Mouse (Mus musculus): ENCODE data around the gene Flii.

DNA sequence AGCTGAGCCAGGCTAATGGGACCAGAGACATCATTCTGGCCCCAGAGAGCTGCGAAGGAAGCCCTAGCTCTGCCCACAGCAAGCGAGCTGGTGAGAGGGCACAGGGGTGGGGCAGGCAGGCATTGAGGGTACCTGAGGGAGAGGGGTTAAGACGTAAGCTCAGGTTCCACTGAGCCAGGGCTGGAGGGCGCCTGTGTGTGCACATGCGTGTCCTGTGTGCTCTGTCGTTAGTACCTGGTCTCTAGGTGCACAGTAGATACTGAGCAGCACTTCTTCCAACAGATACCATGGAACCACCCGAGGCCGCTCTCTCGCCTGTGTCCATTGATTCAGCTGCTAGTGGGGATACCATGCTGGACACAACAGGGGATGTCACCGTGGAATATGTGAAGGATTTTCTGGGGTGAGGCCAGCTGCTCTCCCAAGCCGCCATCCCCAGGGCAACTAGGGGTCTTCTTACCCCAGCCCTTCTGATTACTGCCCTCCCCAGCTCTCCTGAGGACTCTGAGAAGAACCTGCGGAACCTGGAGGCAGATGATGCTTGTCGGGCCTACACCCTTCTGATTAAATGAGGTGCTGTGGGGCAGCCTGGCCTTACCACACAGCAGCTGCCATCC lies 14.3 kb downstream of the Flii start:
- TF ChIP-seq CTCF (conservative IDR thresholded peaks at IDR 0.05 in 1 of 2, IDR thresholded peaks at IDR 0.05 in 1 of 2; ENCODE audit: low read depth in 2 of 2, low read length in 2 of 2), result no peak
- TF ChIP-seq NRF1 (IDR thresholded peaks at IDR 0.05; ENCODE audit: low read depth, low read length), result no peak
- TF ChIP-seq RAD21 (IDR thresholded peaks at IDR 0.05; ENCODE audit: low read depth, low read length), result no peak
- TF ChIP-seq USF1 (IDR thresholded peaks at IDR 0.05; ENCODE audit: low read depth, low read length), result no peak
- no peak for TF ChIP-seq POLR2A (IDR thresholded peaks at IDR 0.05; ENCODE audit: low read depth, low read length)
- no peak for TF ChIP-seq EP300 (IDR thresholded peaks at IDR 0.05; ENCODE audit: low read length)
- TF ChIP-seq MAZ (IDR thresholded peaks at IDR 0.05; ENCODE audit: low read depth, low read length), result no peak
- no peak for TF ChIP-seq GABPA (IDR thresholded peaks at IDR 0.05; ENCODE audit: insufficient replicate concordance, low read depth, low read length)
- no peak for TF ChIP-seq UBTF (IDR thresholded peaks at IDR 0.05; ENCODE audit: low read depth, low read length)
- no peak for TF ChIP-seq CHD2 (IDR thresholded peaks at IDR 0.05; ENCODE audit: low read length)
- no peak for TF ChIP-seq E2F4 (IDR thresholded peaks at IDR 0.05; ENCODE audit: insufficient replicate concordance, low read depth, low read length)
- TF ChIP-seq ZC3H11A (IDR thresholded peaks at IDR 0.05; ENCODE audit: low read depth, low read length), result no peak
- TF ChIP-seq SMC3 (IDR thresholded peaks at IDR 0.05; ENCODE audit: low read depth, low read length), result no peak
- TF ChIP-seq MAFK (IDR thresholded peaks at IDR 0.05; ENCODE audit: insufficient replicate concordance, low read length), result no peak
